Mouse (Mus musculus) brain, adult 2 months (tissue): ENCODE measurements at regions not wholly inside any gene's neighbourhood (a gene's known extent, or its start where the extent isn't known, plus 50 kb on each side); places are given as distances from the start of the nearest gene placed in this dataset.

ENCODE experiments used
- DNase-seq: peaks from one replicate; pipeline ENCODE4 v3.0.0; 2011; ENCODE audit warnings: low read depth, low spot score

DNA sequence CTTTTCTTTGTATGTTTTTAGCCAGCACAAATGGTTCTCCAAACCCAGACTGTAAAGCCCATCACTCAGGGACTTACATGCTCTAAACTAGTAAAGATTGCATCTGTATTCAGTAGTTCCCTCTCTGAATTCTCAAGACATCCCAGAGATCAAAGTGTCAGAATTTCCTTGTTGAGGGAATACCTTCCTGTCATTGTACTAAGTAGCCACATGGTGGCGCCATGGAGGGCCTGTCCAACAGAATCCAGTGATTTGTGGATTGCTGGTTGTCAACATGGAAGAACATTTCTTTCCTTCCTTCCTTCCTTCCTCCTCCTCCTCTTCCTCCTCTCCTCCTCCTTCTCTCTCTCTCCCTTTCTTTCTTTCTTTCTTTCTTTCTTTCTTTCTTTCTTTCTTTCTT, 93.6 kb upstream of the Trpm1 start:
- peak; percentile 79 for DNase-seq

DNA sequence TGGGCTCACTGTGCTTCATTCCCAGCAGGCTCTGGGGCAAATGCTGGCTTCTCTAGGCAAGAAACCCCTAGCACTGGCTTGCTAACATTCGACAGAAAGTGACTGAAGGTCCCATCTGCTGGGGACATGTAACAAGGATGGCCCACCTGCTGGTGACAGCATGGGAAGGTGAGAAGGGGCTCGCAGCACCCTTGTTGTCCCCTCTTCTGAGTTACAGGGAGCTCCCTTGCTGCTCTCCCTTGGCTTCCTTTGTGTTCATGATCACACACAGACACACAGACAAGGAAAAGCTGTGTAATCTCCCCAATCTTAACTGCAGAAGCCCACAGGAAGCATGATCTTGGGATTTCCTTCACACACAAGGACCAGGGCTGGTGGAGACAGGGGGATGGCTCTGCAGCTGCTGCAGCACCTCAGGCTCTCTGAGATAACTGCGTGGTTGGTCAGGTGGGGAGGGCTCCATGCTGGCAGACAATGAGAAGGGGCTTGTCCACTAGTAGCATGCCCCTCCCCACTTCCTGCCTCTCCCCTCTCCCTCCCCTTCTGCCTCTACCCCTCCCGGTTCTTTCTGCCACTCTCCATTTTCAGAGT, 95.3 kb upstream of the Trpm1 start:
- no peak for DNase-seq

DNA sequence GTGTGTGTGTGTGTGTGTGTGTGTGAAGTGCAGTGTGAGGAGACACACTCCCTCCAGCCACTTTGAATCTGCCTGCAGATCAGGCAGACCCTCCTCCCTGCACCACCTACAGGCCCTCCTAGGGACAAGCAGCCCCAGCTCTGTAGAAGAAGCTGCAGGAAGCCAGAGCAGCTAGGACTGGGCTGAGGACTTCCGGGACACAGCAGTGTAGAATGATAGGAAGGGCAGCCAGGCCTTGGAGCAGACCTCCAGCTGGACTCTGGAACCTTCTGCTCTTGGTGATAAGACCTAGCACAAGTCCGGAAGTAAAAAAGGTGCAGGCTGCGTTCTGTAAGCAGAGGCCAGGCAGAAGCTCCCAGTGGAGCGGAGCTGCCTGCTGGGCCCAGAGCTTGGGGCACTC, 95.8 kb upstream of the Trpm1 start:
- DNase-seq: peak; percentile 33

DNA sequence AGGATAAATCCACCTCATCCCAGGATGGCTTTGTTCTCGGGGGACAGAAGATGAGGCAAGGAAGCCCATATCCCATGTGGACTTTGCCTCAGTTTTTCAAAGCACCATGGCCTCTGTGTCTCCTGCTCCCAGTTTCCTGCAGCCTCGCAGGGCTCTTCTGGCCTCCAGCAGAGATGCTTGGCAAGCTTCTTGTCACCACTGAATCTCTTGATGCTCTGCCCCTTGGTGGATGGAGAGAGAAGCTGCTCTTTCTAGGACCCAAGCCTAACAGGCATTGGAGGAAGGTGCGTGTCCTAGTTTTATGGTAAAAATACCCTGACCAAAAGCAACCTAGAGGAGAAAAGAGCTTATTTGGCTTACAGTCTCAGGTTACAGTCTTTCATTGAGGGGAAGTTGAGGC, 97.1 kb upstream of the Trpm1 start:
- peak; percentile 77 for DNase-seq

DNA sequence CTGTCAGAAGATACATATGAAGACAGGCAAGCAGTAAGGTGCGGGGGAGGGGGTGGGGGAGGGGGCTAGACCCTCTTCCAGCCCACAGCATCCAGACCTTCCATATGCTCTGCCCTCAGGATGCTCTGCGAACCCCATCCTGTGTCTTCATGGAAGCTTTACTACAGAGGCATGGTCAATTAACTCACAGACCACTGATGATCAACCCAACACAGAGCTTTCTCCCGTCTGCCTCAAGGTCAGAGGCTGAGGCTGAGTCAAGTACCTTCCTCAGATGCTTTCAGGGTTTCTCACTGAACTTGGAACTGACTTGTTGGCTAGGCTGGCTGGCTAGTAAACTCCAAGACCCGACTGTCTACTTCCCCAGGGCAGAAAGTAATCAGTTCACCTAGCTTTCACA, 98.6 kb upstream of the Trpm1 start:
- no peak for DNase-seq

DNA sequence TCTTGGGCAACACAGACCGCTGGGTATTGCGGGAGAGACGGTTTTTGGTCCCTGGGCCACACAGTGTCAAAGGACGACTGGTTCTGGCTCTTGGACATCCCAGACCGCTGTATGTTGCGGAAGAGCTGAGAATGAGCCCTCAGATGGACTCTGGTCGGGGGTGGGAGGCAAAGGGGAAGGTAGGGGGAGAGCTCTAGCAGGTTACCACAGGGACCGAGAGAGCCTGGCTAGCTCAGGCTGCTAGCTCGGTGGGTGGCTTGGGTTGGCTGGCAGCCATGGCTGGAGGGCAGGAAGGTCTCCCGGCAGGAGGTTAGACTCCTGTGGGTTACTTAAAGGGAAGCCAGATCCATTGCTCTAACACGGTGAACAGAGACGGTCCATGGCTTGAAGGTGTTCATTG, 99.9 kb upstream of the Trpm1 start:
- no peak for DNase-seq

DNA sequence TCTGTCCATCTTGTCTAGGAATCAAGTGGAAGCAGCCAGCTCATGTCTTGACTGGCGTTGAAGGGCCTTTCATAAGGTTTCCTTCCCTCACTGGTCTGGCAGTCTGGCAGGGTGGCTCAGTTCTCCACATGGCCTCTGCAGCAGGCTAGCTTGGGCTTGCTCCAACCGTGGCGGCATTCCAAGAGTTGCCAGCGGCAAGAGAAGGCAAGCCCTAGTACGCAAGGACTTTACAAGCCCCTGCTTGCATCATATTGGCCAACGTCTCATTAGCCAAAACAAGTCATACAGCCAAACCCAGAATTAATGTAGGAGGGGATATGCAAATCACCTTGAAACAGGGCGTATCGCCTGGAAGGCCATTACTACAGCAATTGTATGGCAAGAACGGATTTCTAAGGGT, 101.2 kb upstream of the Trpm1 start:
- peak; percentile 79 for DNase-seq

DNA sequence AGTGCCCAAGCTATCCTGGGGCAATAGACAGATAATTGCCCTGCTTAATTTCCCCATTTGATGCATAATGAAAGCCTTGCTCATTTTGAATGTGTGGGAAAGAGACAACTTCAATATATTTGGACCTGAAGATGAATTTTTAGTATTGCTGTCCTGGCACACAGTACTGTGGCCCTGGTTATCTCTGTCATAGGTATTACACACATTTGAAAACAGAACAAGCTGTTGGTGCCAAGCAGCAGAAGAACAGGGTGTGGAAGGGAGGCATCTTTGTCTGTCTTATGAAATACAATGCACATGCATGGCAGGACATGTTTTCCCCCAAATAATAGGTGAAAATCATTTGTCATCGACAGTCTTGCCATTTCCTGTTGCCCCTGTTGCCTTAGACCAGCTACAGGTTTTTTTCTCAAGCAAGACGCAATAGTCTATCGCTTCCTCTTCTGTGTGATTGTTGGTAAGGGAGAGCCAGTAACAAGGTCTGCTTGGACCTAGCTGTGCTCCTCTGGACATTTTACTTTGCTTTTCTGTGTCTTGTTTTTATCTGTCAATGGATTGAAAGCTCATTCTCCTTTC, 102.7 kb upstream of the Trpm1 start:
- no peak for DNase-seq

DNA sequence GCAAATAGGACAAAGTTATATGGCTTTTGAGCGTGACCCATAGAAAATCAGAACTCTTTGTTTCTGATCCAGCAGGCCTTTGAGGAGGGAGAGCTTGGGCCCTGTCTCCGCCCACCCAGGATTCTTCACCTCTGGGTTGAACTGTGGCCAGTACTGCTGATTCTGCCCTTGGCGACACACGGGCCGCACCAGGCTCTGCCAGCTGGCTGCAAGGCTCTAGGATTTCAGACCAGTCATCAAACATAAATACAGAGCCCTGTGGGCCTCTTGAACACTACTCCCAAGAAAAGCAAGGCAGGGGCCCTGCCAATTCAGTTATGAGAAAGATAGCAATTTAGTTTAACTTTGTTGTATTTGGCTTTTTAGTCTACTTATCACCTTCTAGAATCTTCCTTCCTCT, 103.4 kb upstream of the Trpm1 start:
- DNase-seq: no peak

DNA sequence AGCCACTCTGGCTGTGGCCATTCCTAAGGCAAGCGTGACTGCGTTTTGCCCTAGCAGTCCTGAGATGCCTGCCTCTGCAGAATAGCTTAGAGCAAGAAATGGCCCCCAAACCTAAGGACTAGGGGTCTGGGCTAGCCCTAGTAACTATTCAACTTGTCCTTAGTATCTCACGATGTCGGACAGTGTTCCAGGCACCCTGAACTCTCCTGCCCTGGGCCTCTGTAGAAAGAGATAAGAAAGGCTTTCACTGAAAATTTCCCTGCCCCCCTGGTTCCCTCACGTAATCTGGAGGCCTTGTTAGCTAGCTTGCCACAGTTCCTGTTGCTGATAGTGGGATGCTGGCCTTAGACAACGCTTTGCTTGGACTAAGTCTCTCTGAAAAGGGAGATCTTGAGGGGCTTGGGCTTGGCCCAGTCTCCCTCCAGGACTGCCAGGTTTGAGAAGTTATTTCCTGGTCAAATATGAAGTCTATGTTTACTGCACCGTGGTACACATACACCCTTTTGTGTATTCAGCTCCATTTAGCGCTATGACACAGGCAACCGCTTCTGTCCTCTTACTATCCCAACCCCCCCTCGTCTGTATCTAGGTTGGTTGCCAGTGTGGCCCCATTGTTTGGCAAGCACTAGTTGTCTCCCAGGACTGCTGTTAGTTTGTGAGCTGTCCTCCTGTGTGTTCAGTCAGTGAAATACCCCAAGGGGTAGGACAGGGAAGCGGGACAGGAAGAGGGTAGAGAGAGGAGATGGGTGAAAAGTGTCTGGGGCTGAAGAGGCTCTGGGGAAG, 104.3 kb upstream of the Trpm1 start:
- no peak for DNase-seq

DNA sequence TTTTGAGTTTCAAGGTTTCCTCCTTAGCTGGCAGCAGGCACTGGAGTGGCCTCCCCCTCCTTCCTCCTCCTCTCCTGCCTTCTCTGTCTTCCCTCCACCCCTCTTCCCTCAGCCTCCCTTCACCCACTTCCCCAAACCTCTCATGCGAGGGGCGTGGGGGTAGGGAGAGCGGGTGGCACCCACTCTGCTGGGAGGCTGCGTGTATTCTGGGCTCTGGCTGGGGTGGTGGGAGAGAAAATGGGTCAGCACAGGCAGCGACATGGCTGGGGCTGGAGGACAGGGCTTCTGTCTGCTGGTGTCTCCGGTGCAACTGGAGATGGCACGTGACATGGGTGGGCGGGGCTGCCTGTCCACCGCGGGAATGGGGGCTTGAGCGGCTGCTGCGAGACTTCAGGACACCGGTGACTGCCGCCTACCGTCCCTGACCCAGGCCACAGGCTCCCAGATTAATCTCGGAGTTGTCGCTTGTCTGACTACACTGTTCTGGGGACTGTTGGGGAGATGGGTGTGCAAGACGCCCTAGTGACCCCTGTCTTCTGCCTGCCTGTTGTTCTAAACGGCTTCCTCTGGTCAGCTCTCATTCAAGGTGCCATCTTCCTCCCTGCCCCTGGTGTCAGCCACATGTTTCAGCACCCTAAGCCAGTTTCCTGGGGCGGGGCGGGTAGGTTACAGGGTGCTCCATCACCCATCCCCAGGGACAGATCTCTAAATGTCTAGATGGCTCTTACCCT, 105.0 kb upstream of the Trpm1 start:
- DNase-seq: peak; percentile 70

DNA sequence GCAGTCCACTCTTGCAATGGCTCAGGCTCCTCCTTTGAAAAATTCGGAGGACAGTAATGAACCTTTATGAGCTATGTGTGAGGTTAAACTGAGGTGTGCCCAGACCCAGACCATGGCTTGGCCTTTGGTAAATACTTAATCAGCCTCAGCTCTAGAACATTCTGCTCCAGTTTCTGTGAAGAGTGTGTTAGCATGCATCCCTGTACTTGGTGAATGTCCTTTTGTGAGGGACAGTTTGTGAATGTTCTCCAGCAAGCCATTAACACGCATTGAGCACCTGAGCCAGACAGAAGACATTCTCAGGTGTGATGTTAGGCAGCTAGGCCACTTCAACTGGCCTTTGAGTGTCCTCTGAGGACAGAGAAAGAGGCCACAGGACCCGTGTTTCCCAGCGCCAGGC, 105.8 kb upstream of the Trpm1 start:
- DNase-seq: no peak

DNA sequence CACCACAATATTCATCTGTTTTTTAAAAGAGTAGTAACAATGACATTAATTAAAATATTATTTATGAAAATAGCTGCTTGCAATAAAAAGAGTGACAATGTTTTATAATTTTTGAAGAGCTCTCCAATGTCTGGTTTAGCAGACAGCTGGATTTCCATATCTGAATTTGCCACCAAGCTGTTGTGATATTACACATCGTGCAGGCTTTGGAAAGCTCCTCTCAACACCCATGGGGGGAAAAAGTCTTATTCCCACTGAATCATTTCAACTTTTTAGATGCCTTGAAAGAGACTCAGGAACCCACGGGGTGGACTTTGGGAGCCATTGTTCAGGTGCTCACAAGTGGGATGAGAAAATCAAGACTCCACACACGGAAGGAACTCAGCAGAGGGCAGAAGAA, 106.6 kb upstream of the Klf13 start:
- peak; percentile 64 for DNase-seq

DNA sequence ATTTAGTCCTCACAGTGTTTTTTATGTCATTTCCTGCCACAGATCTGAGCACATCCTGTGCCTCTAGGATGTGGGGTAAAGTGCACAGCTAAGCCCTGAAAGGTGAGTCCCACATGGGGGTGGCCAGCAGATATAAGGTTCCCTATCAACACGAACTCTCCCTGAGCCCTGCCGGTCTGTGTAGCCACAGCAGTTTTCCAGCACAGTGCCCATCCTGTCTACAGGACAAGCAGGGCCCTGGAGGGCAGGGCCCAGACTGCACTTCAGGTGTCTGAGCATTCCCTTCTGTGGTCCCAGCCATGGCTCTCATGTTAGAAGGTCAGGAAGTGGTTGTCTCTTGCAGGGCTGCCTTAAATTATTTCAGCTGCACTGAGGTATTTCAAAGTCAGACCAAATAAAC, 104.3 kb upstream of the Klf13 start:
- DNase-seq: no peak

DNA sequence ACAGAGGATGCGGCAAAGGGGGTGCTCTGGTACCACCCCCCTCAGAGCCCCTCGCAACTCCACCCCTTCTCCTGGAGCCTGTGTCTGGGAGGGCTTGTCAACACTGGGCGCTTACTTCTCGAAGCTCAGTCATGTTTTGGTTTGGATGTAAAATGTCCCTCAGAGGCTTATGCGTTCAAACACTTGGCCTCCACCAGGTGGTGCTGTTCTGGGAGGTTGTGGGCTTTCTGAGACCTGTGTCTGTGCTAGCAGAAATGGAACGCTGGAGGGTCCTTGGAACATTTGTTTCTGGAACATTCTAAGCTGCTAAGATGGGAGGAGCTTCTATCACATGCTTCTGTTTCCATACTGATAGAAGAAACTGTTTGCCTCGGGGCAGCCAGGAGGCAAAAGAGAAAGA, 102.6 kb upstream of the Klf13 start:
- DNase-seq: no peak

DNA sequence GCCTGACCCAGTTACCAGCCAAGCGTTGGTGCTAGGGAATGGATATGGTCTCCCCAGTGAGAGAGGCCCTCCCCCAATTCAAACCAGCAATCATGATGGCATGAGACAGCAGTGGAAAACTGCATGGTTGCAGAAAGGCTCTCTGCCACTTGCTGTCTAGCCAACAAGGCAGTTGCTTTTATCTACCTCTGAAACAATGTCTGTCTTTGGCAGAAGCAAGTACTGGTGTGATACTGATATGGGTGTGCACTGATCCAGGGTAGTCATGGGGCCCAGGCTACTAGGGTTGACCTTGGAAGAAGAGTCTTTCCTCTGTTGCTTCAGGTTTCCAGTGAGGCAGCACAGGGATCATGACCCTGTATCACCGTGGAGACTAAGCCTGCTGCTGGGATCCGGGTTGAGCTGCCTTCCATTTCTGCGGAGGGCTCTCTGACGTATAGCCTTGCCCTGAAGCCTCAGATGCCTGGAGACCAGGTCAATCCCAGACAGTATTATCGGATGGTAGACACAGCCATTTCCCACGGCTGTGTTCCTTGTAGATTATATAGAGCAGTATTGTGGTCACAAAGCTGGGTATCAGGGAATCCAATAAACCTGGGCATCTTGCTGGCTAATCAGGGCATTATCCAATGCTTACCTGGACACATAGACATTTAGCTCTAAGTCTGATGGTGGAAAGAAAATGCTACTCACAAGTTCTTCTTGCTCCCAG, 101.5 kb upstream of the Klf13 start:
- DNase-seq: no peak

DNA sequence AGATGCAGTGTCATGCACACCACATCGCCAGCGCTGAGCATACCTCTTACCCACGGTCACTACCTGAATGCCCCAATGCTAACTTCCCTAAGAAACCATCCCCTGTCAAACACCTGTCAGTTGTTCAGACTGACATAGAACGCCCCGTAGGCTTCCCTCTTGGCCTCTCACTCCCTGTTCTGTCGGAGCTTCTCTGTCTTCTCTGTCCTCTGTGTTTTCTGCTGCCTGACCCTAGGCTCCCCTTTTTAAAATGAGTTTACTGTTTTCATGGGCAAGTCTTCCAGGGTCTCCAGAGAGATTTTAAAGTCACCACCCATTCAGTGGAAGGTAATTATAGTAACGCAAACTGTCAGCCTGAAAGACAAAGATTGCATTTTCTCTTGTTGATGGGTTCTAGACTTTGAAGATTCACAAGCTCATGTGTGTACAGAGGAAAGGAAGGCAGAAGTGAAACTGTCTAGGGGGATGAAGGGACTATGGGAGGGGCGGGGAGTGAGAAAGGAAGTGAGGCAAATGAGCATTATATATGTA, 99.1 kb upstream of the Klf13 start:
- DNase-seq: no peak

DNA sequence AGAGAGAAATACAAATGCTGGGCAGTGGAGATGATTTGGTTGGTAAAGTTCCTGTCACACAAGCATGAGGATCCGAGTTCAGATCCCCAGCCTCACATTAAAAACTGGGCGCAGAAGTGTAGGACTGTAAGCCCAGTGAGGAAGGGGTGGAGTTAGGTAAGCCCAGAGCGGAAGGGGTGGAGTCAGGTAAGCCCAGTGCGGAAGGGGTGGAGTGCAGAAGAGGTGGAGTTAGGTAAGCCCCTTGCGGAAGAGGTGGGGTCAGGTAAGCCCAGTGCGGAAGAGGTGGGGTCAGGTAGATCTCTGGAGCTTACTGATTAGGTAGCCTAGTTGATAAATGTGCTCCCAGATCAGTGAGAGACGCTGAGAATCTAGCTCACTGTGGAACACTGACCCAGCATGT, 97.4 kb upstream of the Klf13 start:
- DNase-seq: no peak

DNA sequence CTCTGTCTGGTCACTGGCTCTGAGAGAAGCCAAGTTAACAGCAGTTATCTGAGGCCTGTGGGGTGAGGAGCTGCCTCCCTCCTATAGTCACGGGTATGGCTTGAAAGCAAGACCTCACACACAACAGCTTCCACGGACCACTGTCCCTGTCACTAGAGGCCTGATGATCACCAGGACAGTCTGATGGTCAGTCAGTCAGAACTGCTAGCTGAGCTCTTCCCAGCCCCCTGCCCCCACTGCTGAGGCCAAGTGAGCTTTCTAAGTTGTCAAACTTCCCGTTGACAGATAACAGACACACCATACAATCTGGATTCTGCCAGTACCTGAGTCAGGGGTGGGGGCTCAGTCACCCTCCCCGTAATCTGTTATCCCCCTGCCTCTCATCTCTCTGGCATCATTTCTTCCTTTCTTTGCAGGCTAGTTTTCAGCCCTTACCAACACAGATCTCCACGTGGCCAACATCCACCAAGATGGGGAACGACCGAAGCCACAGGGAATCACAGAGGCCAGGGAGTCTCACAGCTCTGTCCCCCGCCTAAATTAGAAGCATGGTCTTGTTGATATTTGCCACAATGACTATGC, 96.4 kb upstream of the Klf13 start:
- DNase-seq: no peak

DNA sequence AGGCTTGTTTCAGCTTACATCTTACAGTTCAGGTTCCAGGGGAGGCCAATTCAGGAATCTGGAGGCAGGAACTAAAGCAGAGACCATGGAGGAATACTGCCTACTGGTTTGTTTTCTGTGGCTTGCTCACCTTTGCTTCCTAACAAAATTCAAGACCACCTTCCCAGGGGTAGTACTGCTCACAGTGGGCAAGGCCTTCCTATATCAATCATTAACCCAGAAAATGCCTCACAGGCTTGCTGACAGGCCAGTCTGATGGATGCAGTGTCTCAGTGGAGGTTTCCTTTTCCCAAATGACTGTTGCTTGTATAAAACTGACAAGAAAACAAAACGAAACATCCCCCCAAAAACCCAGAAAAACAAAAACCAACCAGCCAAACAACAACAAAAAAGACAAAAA, 95.8 kb upstream of the Klf13 start:
- no peak for DNase-seq

DNA sequence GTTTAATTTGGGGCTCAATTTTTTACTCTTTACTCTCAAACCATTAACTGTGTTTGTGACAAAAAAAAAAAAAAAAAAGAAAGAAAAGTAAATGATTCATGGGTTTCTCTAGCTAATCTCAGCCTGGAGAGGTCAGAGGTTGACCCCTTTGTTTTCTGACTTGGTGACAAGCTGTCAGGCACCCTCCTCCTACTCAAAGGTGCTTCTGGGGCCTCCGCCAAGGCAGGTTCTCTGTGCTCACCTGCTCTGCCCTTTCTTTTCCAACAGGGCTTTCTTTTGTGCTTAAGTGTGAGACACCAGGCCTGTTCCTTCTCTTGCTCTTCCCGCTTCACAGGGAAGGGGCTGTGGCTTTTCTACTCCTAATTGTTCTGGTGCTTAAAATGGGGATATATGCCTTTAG, 94.7 kb upstream of the Klf13 start:
- no peak for DNase-seq
